Mouse (Mus musculus): ENCODE data around the gene Dand5.
"Not testable (repeated sequence)": the region's sequence is repeated elsewhere in the genome, so short reads cannot be mapped to it uniquely, and the experiment has no call there.

The Dand5 gene

GRCm38 (mm10) chr8:84834002-84834865 lies 11.6 kb upstream of the Dand5 start:
- no peak for DNase-seq (ENCODE audit: low spot score)

GRCm38 (mm10) chr8:84832759-84833742 lies 10.4 kb upstream of the Dand5 start:
- no peak for DNase-seq (ENCODE audit: low spot score)

- peak; percentile 85 for DNase-seq (ENCODE audit: low spot score)
Measured at GRCm38 (mm10) chr8:84832034-84832717, 9.6 kb upstream of the Dand5 start.

- no peak for DNase-seq (ENCODE audit: low spot score)
Measured at GRCm38 (mm10) chr8:84831490-84831889, 8.9 kb upstream of the Dand5 start, which contains the start of gene Gadd45gip1. Gene Gadd45gip1, plus strand, starts transcription at chr8:84831522.

GRCm38 (mm10) chr8:84826518-84826917 lies 3.9 kb upstream of the Dand5 start:
- DNase-seq (ENCODE audit: low spot score) = not testable (repeated sequence)

GRCm38 (mm10) chr8:84825636-84826035 lies 3.0 kb upstream of the Dand5 start:
- DNase-seq (ENCODE audit: low spot score) = no peak

- DNase-seq (ENCODE audit: low spot score) = peak; percentile 67
Measured at GRCm38 (mm10) chr8:84823653-84824052, 1.0 kb upstream of the Dand5 start.

GRCm38 (mm10) chr8:84816117-84816516 lies 6.5 kb downstream of the Dand5 start:
- DNase-seq (ENCODE audit: low spot score) = no peak

GRCm38 (mm10) chr8:84815547-84815946 lies 7.1 kb downstream of the Dand5 start:
- DNase-seq (ENCODE audit: low spot score) = peak; percentile 92

- no peak for DNase-seq (ENCODE audit: low spot score)
Measured at GRCm38 (mm10) chr8:84814555-84815441, 7.8 kb downstream of the Dand5 start.

GRCm38 (mm10) chr8:84814240-84814554 lies 8.4 kb downstream of the Dand5 start:
- no peak for DNase-seq (ENCODE audit: low spot score)

- DNase-seq (ENCODE audit: low spot score) = no peak
Measured at GRCm38 (mm10) chr8:84813830-84814229, 8.8 kb downstream of the Dand5 start.

GRCm38 (mm10) chr8:84813059-84813458 lies 9.6 kb downstream of the Dand5 start:
- DNase-seq (ENCODE audit: low spot score) = peak; percentile 75

GRCm38 (mm10) chr8:84811303-84811702 lies 11.3 kb downstream of the Dand5 start:
- DNase-seq (ENCODE audit: low spot score) = no peak

- peak; percentile 96 for DNase-seq (ENCODE audit: low spot score)
Measured at GRCm38 (mm10) chr8:84810896-84811295, 11.7 kb downstream of the Dand5 start.

GRCm38 (mm10) chr8:84809941-84810280 lies 12.7 kb downstream of the Dand5 start:
- DNase-seq (ENCODE audit: low spot score) = no peak

GRCm38 (mm10) chr8:84809109-84809940 lies 13.3 kb downstream of the Dand5 start:
- DNase-seq (ENCODE audit: low spot score) = no peak

GRCm38 (mm10) chr8:84806031-84806430 lies 16.6 kb downstream of the Dand5 start:
- DNase-seq (ENCODE audit: low spot score) = no peak

GRCm38 (mm10) chr8:84799999-84800831 lies 22.4 kb downstream of the Dand5 start, which contains the start of gene Nfix:
Gene Nfix, minus strand, starts transcription at chr8:84800344.
- peak; percentile 78 for DNase-seq (ENCODE audit: low spot score)

Measured in ovary, postnatal 36 days (tissue).